In genomic region chr11:32420001-32420400, GRCm38 (mm10) we compare ENCODE assay signal across 10 mouse cellular contexts.
"Had no signal": no experiment of that assay in that cellular context is flagged by ENCODE, and none has a peak within 500 bp of the region (broad histone marks: within the 10 kb centered on the region; RNA-seq: fewer than 3 reads in every experiment).

No protein-coding gene starts in this region.

- DNase-seq: liver, postnatal 0 days; lung, embryonic 14.5 days; lung, postnatal 10 days; lung, postnatal 36 days; right cerebral cortex, postnatal 14 days; right cerebral cortex, postnatal 4 days; spleen, adult 18-20 months; thymus, adult 2 months; thymus, postnatal 25 days; thymus, postnatal 4 days had no signal
